Mouse (Mus musculus) neural tube, embryonic 14.5 days (tissue): ENCODE data around the gene B4galnt4. TPM values are rescaled to one million over a fixed set of nuclear protein-coding genes. Genes with fewer than 3 reads are reported as not detected.

Source experiments
- ATAC-seq: fragments of 200-750 bp; cut with Nextera tagmentation; 2 replicates; pipeline ENCODE4 v1.8.0; 2017; ENCODE audit warnings: low read depth, mild to moderate bottlenecking, moderate TSS enrichment, moderate library complexity
- H3K27ac ChIP-seq: fragments of 300-500 bp; sonication (generic); 2 replicates; pipeline ENCODE4 v1.5.1; 2014; ENCODE audit warnings: low read depth, mild to moderate bottlenecking, control low read depth, low read length, moderate library complexity, mixed read lengths
- H3K27me3 ChIP-seq: fragments of 300-500 bp; sonication (generic); 2 replicates; pipeline ENCODE4 v1.6.1; 2014; ENCODE audit warnings: low read length; ENCODE audit not compliant: control insufficient read depth, insufficient read depth
- H3K36me3 ChIP-seq: fragments of 300-500 bp; sonication (generic); 2 replicates; pipeline ENCODE4 v1.6.1; 2014; ENCODE audit warnings: low read length, mixed read lengths; ENCODE audit not compliant: control insufficient read depth, insufficient read depth
- H3K4me1 ChIP-seq: fragments of 300-500 bp; sonication (generic); 2 replicates; pipeline ENCODE4 v1.6.1; 2014; ENCODE audit warnings: low read length; ENCODE audit not compliant: control insufficient read depth, insufficient read depth
- H3K4me2 ChIP-seq: fragments of 300-500 bp; sonication (generic); 2 replicates; pipeline ENCODE4 v1.6.1; 2014; ENCODE audit warnings: mild to moderate bottlenecking, low read depth, low read length, control low read depth
- H3K4me3 ChIP-seq: fragments of 300-500 bp; sonication (generic); 2 replicates; pipeline ENCODE4 v1.5.1; 2014; ENCODE audit warnings: low read depth, low read length, control low read depth, mixed read lengths
- H3K9ac ChIP-seq: fragments of 300-500 bp; sonication (generic); replicated peaks from 2 replicates; pipeline ENCODE4 v1.6.1; 2014; ENCODE audit warnings: low read depth, mild to moderate bottlenecking, control low read depth, low read length, mixed read lengths
- H3K9me3 ChIP-seq: fragments of 300-500 bp; sonication (generic); 2 replicates; pipeline ENCODE4 v1.6.1; 2016; ENCODE audit warnings: low read length; ENCODE audit not compliant: control insufficient read depth
- WGBS: fragments of 180-500 bp; shearing (Covaris S2); extraction: QIAGEN DNeasy Blood & Tissue Kit; methylation state at CpG from one replicate; pipeline ENCODE4 v1.1.7; 2014; 5-methylcytosine and 5-hydroxymethylcytosine counted together
- polyA plus RNA-seq: library from polyadenylated mRNA; unstranded; fragments of >200 nt; fragmentation: Nextera tagmentation; extraction: Ambion mirVana; gene quantifications from 2 replicates; pipeline ENCODE4 v1.2.1, GENCODE M21; 2014

B4galnt4 gene
- polyA plus RNA-seq, 1 experiment from 2014 or later = 34.8 TPM

GRCm38 (mm10) chr7:141040867-141041606 is 19.9 kb upstream of the B4galnt4 start:
- no peaks in the 10 kb centered on the region for H3K27me3 ChIP-seq
- no peak overlapping the region for H3K4me2 ChIP-seq
- no peak overlapping the region for H3K4me3 ChIP-seq
- H3K27ac ChIP-seq = peak overlapping the region; percentile 44; the same call in 1 of the 2 replicates
- no peaks in the 10 kb centered on the region for H3K9me3 ChIP-seq
- ATAC-seq = peak; percentile 46; the same call in 1 of the 2 replicates
- no peak overlapping the region for H3K9ac ChIP-seq
- WGBS = 52% methylated on average over 6 of the region's 9 CpGs
- no peaks in the 10 kb centered on the region for H3K36me3 ChIP-seq
- no peaks in the 10 kb centered on the region for H3K4me1 ChIP-seq

GRCm38 (mm10) chr7:141041661-141042060 is 19.2 kb upstream of the B4galnt4 start:
- H3K36me3 ChIP-seq = no peaks in the 10 kb centered on the region

GRCm38 (mm10) chr7:141042539-141042938 is 18.4 kb upstream of the B4galnt4 start:
- Histone ChIP-seq H3K4me2 (no peak overlapping the region), H3K4me1 (0 out of 2 replicates have a peak, but pooled peaks cover 4% of the 10 kb centered on the region), H3K27me3 (no peaks in the 10 kb centered on the region), H3K9ac (no peak overlapping the region), H3K4me3 (no peak overlapping the region), H3K36me3 (no peaks in the 10 kb centered on the region), H3K27ac (no peak overlapping the region), H3K9me3 (no peaks in the 10 kb centered on the region)
- ATAC-seq = no peak
- WGBS = 47% methylated on average over 4 of the region's 4 CpGs

More at GRCm38 (mm10) chr7:141041661-141042060, 19.2 kb upstream of the B4galnt4 start:
- Histone ChIP-seq H3K9ac (no peak overlapping the region), H3K4me3 (no peak overlapping the region), H3K4me1 (no peaks in the 10 kb centered on the region), H3K4me2 (no peak overlapping the region), H3K27ac (no peak overlapping the region; the same call in 1 of the 2 replicates), H3K27me3 (no peaks in the 10 kb centered on the region), H3K9me3 (no peaks in the 10 kb centered on the region)
- peak; percentile 78 for ATAC-seq
- 32% methylated on average over 5 of the region's 5 CpGs for WGBS

GRCm38 (mm10) chr7:141046931-141047580 is 13.8 kb upstream of the B4galnt4 start:
- H3K9me3 ChIP-seq = no peaks in the 10 kb centered on the region
- H3K4me2 ChIP-seq = peak overlapping the region; percentile 81; the same call in 1 of the 2 replicates
- no peak overlapping the region for H3K9ac ChIP-seq
- 66% methylated on average over 6 of the region's 6 CpGs for WGBS
- no peak overlapping the region for H3K4me3 ChIP-seq
- 0 out of 2 replicates have a peak, but pooled peaks cover 4% of the 10 kb centered on the region for H3K4me1 ChIP-seq
- ATAC-seq = no peak
- H3K27ac ChIP-seq = no peak overlapping the region
- no peaks in the 10 kb centered on the region for H3K36me3 ChIP-seq
- no peaks in the 10 kb centered on the region for H3K27me3 ChIP-seq

GRCm38 (mm10) chr7:141047581-141048225 is 13.2 kb upstream of the B4galnt4 start:
- Histone ChIP-seq H3K4me3 (peak overlapping the region; percentile 33), H3K9ac (peak overlapping the region; percentile 46; the same call in 1 of the 2 replicates), H3K36me3 (no peaks in the 10 kb centered on the region), H3K27me3 (no peaks in the 10 kb centered on the region), H3K27ac (peak overlapping the region; percentile 73), H3K9me3 (no peaks in the 10 kb centered on the region), H3K4me2 (peak overlapping the region; percentile 81), H3K4me1 (0 out of 2 replicates have a peak, but pooled peaks cover 4% of the 10 kb centered on the region)
- 6% methylated on average over 16 of the region's 19 CpGs for WGBS
- peak; percentile 83 for ATAC-seq

- ATAC-seq = peak; percentile 94
- peak overlapping the region; percentile 81 for H3K4me2 ChIP-seq
- H3K27me3 ChIP-seq = no peaks in the 10 kb centered on the region
- peak overlapping the region; percentile 33 for H3K4me3 ChIP-seq
- WGBS = 12% methylated on average over 21 of the region's 21 CpGs
- H3K9ac ChIP-seq = peak overlapping the region; percentile 46; the same call in 1 of the 2 replicates
- H3K36me3 ChIP-seq = no peaks in the 10 kb centered on the region
- 0 out of 2 replicates have a peak, but pooled peaks cover 4% of the 10 kb centered on the region for H3K4me1 ChIP-seq
- no peaks in the 10 kb centered on the region for H3K9me3 ChIP-seq
- H3K27ac ChIP-seq = peak overlapping the region; percentile 73
Measured at GRCm38 (mm10) chr7:141048226-141049218, 12.4 kb upstream of the B4galnt4 start.

GRCm38 (mm10) chr7:141049326-141049725 is 11.6 kb upstream of the B4galnt4 start:
- ATAC-seq = no peak
- no peaks in the 10 kb centered on the region for H3K9me3 ChIP-seq
- 90% methylated on average over 2 of the region's 2 CpGs for WGBS

GRCm38 (mm10) chr7:141051060-141051685 is 9.7 kb upstream of the B4galnt4 start:
- ATAC-seq = no peak
- no peak overlapping the region for H3K4me3 ChIP-seq
- no peak overlapping the region for H3K9ac ChIP-seq
- H3K27ac ChIP-seq = no peak overlapping the region
- H3K9me3 ChIP-seq = no peaks in the 10 kb centered on the region
- WGBS = 70% methylated on average over 17 of the region's 17 CpGs
- no peak overlapping the region for H3K4me2 ChIP-seq
- no peaks in the 10 kb centered on the region for H3K27me3 ChIP-seq
- no peaks in the 10 kb centered on the region for H3K36me3 ChIP-seq
- 0 out of 2 replicates have a peak, but pooled peaks cover 4% of the 10 kb centered on the region for H3K4me1 ChIP-seq

More at GRCm38 (mm10) chr7:141049326-141049725, 11.6 kb upstream of the B4galnt4 start:
- Histone ChIP-seq H3K9ac (no peak overlapping the region), H3K36me3 (no peaks in the 10 kb centered on the region), H3K4me2 (no peak overlapping the region), H3K27me3 (no peaks in the 10 kb centered on the region), H3K4me1 (0 out of 2 replicates have a peak, but pooled peaks cover 4% of the 10 kb centered on the region), H3K27ac (no peak overlapping the region), H3K4me3 (no peak overlapping the region)
